Mouse (Mus musculus): ENCODE results near the gene Slc6a19. TPM values are rescaled to one million over a fixed set of nuclear protein-coding genes. Genes with fewer than 3 reads are reported as not detected.

Gene Slc6a19
- not detected for polyA plus RNA-seq (2017; shearing (Covaris generic))

GRCm38 (mm10) chr13:73704694-73705325 is at the start of gene Slc6a19:
Gene Slc6a19, minus strand, starts transcription at chr13:73704865.

GRCm38 (mm10) chr13:73732742-73733700 is 28.4 kb upstream of the Slc6a19 start, which contains the start of gene Slc12a7:
Gene Slc12a7, plus strand, starts transcription at chr13:73733094.

DNA sequence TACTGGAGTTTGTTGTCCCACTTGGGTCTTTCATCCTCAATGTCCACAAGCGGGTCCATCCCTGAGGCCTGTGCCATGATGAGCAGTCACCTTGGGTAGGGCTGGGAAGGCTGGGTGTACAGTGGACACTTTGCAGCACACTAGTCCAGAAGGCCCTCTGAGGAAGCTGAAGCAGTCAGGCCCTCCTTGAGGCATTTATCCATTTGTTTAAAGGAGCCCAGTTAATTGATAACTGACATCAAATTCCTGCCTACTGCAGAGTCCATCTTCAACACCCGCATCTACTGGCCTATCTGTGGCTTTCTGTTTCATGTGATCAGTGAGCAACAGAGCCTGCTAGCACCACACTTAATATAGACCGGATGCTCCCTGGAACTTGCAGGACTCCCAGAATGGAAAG is 26.8 kb downstream of the Slc6a19 start, which contains the start of gene Slc6a18:
Gene Slc6a18, minus strand, starts transcription at position 171 of the 400 bp plus-strand sequence.

Other genes with a start within 250 kb of the Slc6a19 start
- gene Lpcat1, start 237.7 kb downstream of the Slc6a19 start, polyA plus RNA-seq (2017; shearing (Covaris generic)): 30.9 TPM
- not detected for gene Slc6a3, start 168.1 kb downstream of the Slc6a19 start, polyA plus RNA-seq (2017; shearing (Covaris generic))
- 143 TPM for gene Clptm1l, start 100.9 kb downstream of the Slc6a19 start, polyA plus RNA-seq (2017; shearing (Covaris generic))
- 4.3 TPM for gene Tert, start 78.0 kb downstream of the Slc6a19 start, polyA plus RNA-seq (2017; shearing (Covaris generic))
- not detected for gene Slc6a18, start 26.8 kb downstream of the Slc6a19 start, polyA plus RNA-seq (2017; shearing (Covaris generic))
- gene Slc12a7, start 28.2 kb upstream of the Slc6a19 start, polyA plus RNA-seq (2017; shearing (Covaris generic)): 70.6 TPM
- gene Nkd2, start 142.8 kb upstream of the Slc6a19 start, polyA plus RNA-seq (2017; shearing (Covaris generic)): 0.17 TPM
- 1.6 TPM for gene Trip13, start 232.9 kb upstream of the Slc6a19 start, polyA plus RNA-seq (2017; shearing (Covaris generic))
- gene Brd9, start 232.9 kb upstream of the Slc6a19 start, polyA plus RNA-seq (2017; shearing (Covaris generic)): 68.2 TPM